Mouse (Mus musculus): Measurements from ENCODE around the gene Prkca. TPM values are rescaled to one million over a fixed set of nuclear protein-coding genes. Genes with fewer than 3 reads are reported as not detected.

Gene Prkca
- polyA plus RNA-seq, 1 experiment from 2014 or later = 4.5 TPM

- ATAC-seq (ENCODE audit: low FRiP score) (no peak), DNase-seq (ENCODE audit: low spot score, missing footprints) (no peak)
- Histone ChIP-seq H3K9ac (ENCODE audit: low read length) (no peak overlapping the region), H3K4me1 (ENCODE audit: control insufficient read depth, insufficient read depth, low read length) (no peaks in the 10 kb centered on the region), H3K9me3 (ENCODE audit: control insufficient read depth, low read length) (no peaks in the 10 kb centered on the region), H3K27me3 (ENCODE audit: control insufficient read depth, insufficient read depth, low read length) (no peaks in the 10 kb centered on the region), H3K36me3 (ENCODE audit: control insufficient read depth, insufficient read depth, low read length) (no peaks in the 10 kb centered on the region), H3K4me3 (ENCODE audit: low read depth, low read length) (no peak overlapping the region), H3K27ac (ENCODE audit: low read depth, low read length) (no peak overlapping the region), H3K4me2 (no peak overlapping the region)
- 96% methylated on average over 2 of the region's 2 CpGs for WGBS
Measured at GRCm38 (mm10) chr11:108276148-108276547, 67.6 kb downstream of the Prkca start.

GRCm38 (mm10) chr11:108274046-108274445, 69.7 kb downstream of the Prkca start:
- Histone ChIP-seq H3K27me3 (ENCODE audit: control insufficient read depth, insufficient read depth, low read length) (no peaks in the 10 kb centered on the region), H3K4me3 (ENCODE audit: low read depth, low read length) (no peak overlapping the region), H3K4me2 (no peak overlapping the region), H3K9ac (ENCODE audit: low read length) (no peak overlapping the region), H3K9me3 (ENCODE audit: control insufficient read depth, low read length) (no peaks in the 10 kb centered on the region), H3K27ac (ENCODE audit: low read depth, low read length) (no peak overlapping the region), H3K4me1 (ENCODE audit: control insufficient read depth, insufficient read depth, low read length) (peaks cover 8% of the 10 kb centered on the region), H3K36me3 (ENCODE audit: control insufficient read depth, insufficient read depth, low read length) (no peaks in the 10 kb centered on the region)
- DNase-seq (ENCODE audit: low spot score, missing footprints) (no peak), ATAC-seq (ENCODE audit: low FRiP score) (no peak)
- 53% methylated on average over 7 of the region's 7 CpGs for WGBS

GRCm38 (mm10) chr11:108273415-108273965, 70.2 kb downstream of the Prkca start:
- DNase-seq (ENCODE audit: low spot score, missing footprints) (no peak), ATAC-seq (ENCODE audit: low FRiP score) (no peak)
- Histone ChIP-seq H3K27me3 (ENCODE audit: control insufficient read depth, insufficient read depth, low read length) (no peaks in the 10 kb centered on the region), H3K4me2 (no peak overlapping the region), H3K4me1 (ENCODE audit: control insufficient read depth, insufficient read depth, low read length) (peaks cover 10% of the 10 kb centered on the region), H3K36me3 (ENCODE audit: control insufficient read depth, insufficient read depth, low read length) (no peaks in the 10 kb centered on the region), H3K4me3 (ENCODE audit: low read depth, low read length) (no peak overlapping the region), H3K27ac (ENCODE audit: low read depth, low read length) (no peak overlapping the region), H3K9ac (ENCODE audit: low read length) (no peak overlapping the region), H3K9me3 (ENCODE audit: control insufficient read depth, low read length) (no peaks in the 10 kb centered on the region)
- 91% methylated on average over 12 of the region's 12 CpGs for WGBS

- H3K36me3 ChIP-seq (ENCODE audit: control insufficient read depth, insufficient read depth, low read length) = no peaks in the 10 kb centered on the region
- peaks cover 10% of the 10 kb centered on the region for H3K4me1 ChIP-seq (ENCODE audit: control insufficient read depth, insufficient read depth, low read length)
- H3K27ac ChIP-seq (ENCODE audit: low read depth, low read length) = no peak overlapping the region; the same call in 1 of the 2 replicates
- H3K4me3 ChIP-seq (ENCODE audit: low read depth, low read length) = no peak overlapping the region
- H3K9ac ChIP-seq (ENCODE audit: low read length) = no peak overlapping the region
- no peaks in the 10 kb centered on the region for H3K27me3 ChIP-seq (ENCODE audit: control insufficient read depth, insufficient read depth, low read length)
- no peak for ATAC-seq (ENCODE audit: low FRiP score)
- H3K4me2 ChIP-seq = no peak overlapping the region
- WGBS = 90% methylated on average over 16 of the region's 16 CpGs
- no peaks in the 10 kb centered on the region for H3K9me3 ChIP-seq (ENCODE audit: control insufficient read depth, low read length)
- DNase-seq (ENCODE audit: low spot score, missing footprints) = no peak
Measured at GRCm38 (mm10) chr11:108272601-108273414, 70.9 kb downstream of the Prkca start.

- Histone ChIP-seq H3K4me1 (ENCODE audit: control insufficient read depth, insufficient read depth, low read length) (peaks cover 10% of the 10 kb centered on the region), H3K36me3 (ENCODE audit: control insufficient read depth, insufficient read depth, low read length) (no peaks in the 10 kb centered on the region), H3K4me3 (ENCODE audit: low read depth, low read length) (no peak overlapping the region), H3K4me2 (no peak overlapping the region), H3K27me3 (ENCODE audit: control insufficient read depth, insufficient read depth, low read length) (no peaks in the 10 kb centered on the region), H3K9ac (ENCODE audit: low read length) (no peak overlapping the region), H3K9me3 (ENCODE audit: control insufficient read depth, low read length) (no peaks in the 10 kb centered on the region), H3K27ac (ENCODE audit: low read depth, low read length) (no peak overlapping the region)
- ATAC-seq (ENCODE audit: low FRiP score) = no peak
- WGBS = 47% methylated on average over 8 of the region's 8 CpGs
- no peak for DNase-seq (ENCODE audit: low spot score, missing footprints)
Measured at GRCm38 (mm10) chr11:108271305-108271704, 72.4 kb downstream of the Prkca start.

- H3K9ac ChIP-seq (ENCODE audit: low read length) = no peak overlapping the region
- H3K4me1 ChIP-seq (ENCODE audit: control insufficient read depth, insufficient read depth, low read length) = peaks cover 10% of the 10 kb centered on the region
- WGBS = 71% methylated on average over 7 of the region's 7 CpGs
- H3K4me2 ChIP-seq = no peak overlapping the region
- H3K36me3 ChIP-seq (ENCODE audit: control insufficient read depth, insufficient read depth, low read length) = no peaks in the 10 kb centered on the region
- H3K9me3 ChIP-seq (ENCODE audit: control insufficient read depth, low read length) = no peaks in the 10 kb centered on the region
- no peaks in the 10 kb centered on the region for H3K27me3 ChIP-seq (ENCODE audit: control insufficient read depth, insufficient read depth, low read length)
- DNase-seq (ENCODE audit: low spot score, missing footprints) (no peak), ATAC-seq (ENCODE audit: low FRiP score) (no peak)
- no peak overlapping the region for H3K4me3 ChIP-seq (ENCODE audit: low read depth, low read length)
- no peak overlapping the region for H3K27ac ChIP-seq (ENCODE audit: low read depth, low read length)
Measured at GRCm38 (mm10) chr11:108269516-108269915, 74.2 kb downstream of the Prkca start.

- no peaks in the 10 kb centered on the region for H3K27me3 ChIP-seq (ENCODE audit: control insufficient read depth, insufficient read depth, low read length)
- no peaks in the 10 kb centered on the region for H3K36me3 ChIP-seq (ENCODE audit: control insufficient read depth, insufficient read depth, low read length)
- H3K9ac ChIP-seq (ENCODE audit: low read length) = no peak overlapping the region
- H3K4me2 ChIP-seq = no peak overlapping the region
- peaks cover 10% of the 10 kb centered on the region for H3K4me1 ChIP-seq (ENCODE audit: control insufficient read depth, insufficient read depth, low read length)
- H3K27ac ChIP-seq (ENCODE audit: low read depth, low read length) = no peak overlapping the region
- no peak for DNase-seq (ENCODE audit: low spot score, missing footprints)
- H3K4me3 ChIP-seq (ENCODE audit: low read depth, low read length) = no peak overlapping the region
- no peaks in the 10 kb centered on the region for H3K9me3 ChIP-seq (ENCODE audit: control insufficient read depth, low read length)
- 51% methylated on average over 12 of the region's 12 CpGs for WGBS
- ATAC-seq (ENCODE audit: low FRiP score) = no peak
Measured at GRCm38 (mm10) chr11:108268421-108269322, 75.1 kb downstream of the Prkca start.

- no peaks in the 10 kb centered on the region for H3K27me3 ChIP-seq (ENCODE audit: control insufficient read depth, insufficient read depth, low read length)
- no peaks in the 10 kb centered on the region for H3K9me3 ChIP-seq (ENCODE audit: control insufficient read depth, low read length)
- 85% methylated on average over 7 of the region's 7 CpGs for WGBS
- no peaks in the 10 kb centered on the region for H3K36me3 ChIP-seq (ENCODE audit: control insufficient read depth, insufficient read depth, low read length)
- no peak overlapping the region for H3K27ac ChIP-seq (ENCODE audit: low read depth, low read length)
- DNase-seq (ENCODE audit: low spot score, missing footprints) (no peak), ATAC-seq (ENCODE audit: low FRiP score) (no peak)
- H3K9ac ChIP-seq (ENCODE audit: low read length) = no peak overlapping the region
- H3K4me3 ChIP-seq (ENCODE audit: low read depth, low read length) = no peak overlapping the region
- H3K4me1 ChIP-seq (ENCODE audit: control insufficient read depth, insufficient read depth, low read length) = peaks cover 10% of the 10 kb centered on the region
- no peak overlapping the region for H3K4me2 ChIP-seq
Measured at GRCm38 (mm10) chr11:108267825-108268224, 75.9 kb downstream of the Prkca start.

- ATAC-seq (ENCODE audit: low FRiP score) (no peak), DNase-seq (ENCODE audit: low spot score, missing footprints) (no peak)
- H3K36me3 ChIP-seq (ENCODE audit: control insufficient read depth, insufficient read depth, low read length) = no peaks in the 10 kb centered on the region
- 94% methylated on average over 3 of the region's 3 CpGs for WGBS
- no peak overlapping the region for H3K4me3 ChIP-seq (ENCODE audit: low read depth, low read length)
- no peak overlapping the region for H3K27ac ChIP-seq (ENCODE audit: low read depth, low read length)
- H3K27me3 ChIP-seq (ENCODE audit: control insufficient read depth, insufficient read depth, low read length) = no peaks in the 10 kb centered on the region
- H3K9ac ChIP-seq (ENCODE audit: low read length) = no peak overlapping the region
- no peak overlapping the region for H3K4me2 ChIP-seq
- H3K4me1 ChIP-seq (ENCODE audit: control insufficient read depth, insufficient read depth, low read length) = peaks cover 10% of the 10 kb centered on the region
- H3K9me3 ChIP-seq (ENCODE audit: control insufficient read depth, low read length) = no peaks in the 10 kb centered on the region
Measured at GRCm38 (mm10) chr11:108267066-108267465, 76.7 kb downstream of the Prkca start.

Measured in midbrain, embryonic 11.5 days (tissue).